Mouse (Mus musculus) lung, adult 2 months (tissue): ENCODE measurements around the gene Hs6st3.

Experiments
- CTCF ChIP-seq: fragments of 200-500 bp; IDR thresholded peaks from 2 replicates; pipeline ENCODE4 v1.5.1; 2011; ENCODE audit warnings: mild to moderate bottlenecking, low read length, control low read depth; ENCODE audit not compliant: insufficient read depth
- POLR2A ChIP-seq: fragments of 200-500 bp; IDR thresholded peaks from 2 replicates; pipeline ENCODE4 v1.6.1; 2011; ENCODE audit warnings: low read depth, mild to moderate bottlenecking, control low read depth, low read length, borderline replicate concordance; ENCODE audit errors: extremely low read depth

- TF ChIP-seq CTCF: no peak
- no peak for TF ChIP-seq POLR2A
Observed at GRCm38 (mm10) chr14:119464883-119465282, 326.7 kb downstream of the Hs6st3 start.
